Mouse (Mus musculus) forebrain, embryonic 16.5 days (tissue): ENCODE data around the gene Impdh2. TPM values are rescaled to one million over a fixed set of nuclear protein-coding genes. Genes with fewer than 3 reads are reported as not detected.

Experiments
- ATAC-seq: fragments of 200-750 bp; cut with Nextera tagmentation; 2 replicates; pipeline ENCODE4 v1.8.0; 2017; ENCODE audit warnings: mild to moderate bottlenecking, moderate library complexity
- H3K27ac ChIP-seq: fragments of 300-500 bp; sonication (generic); 2 replicates; pipeline ENCODE4 v1.5.1; 2014; ENCODE audit warnings: low read length, control low read depth
- H3K27me3 ChIP-seq: fragments of 300-500 bp; sonication (generic); replicated peaks from 2 replicates; pipeline ENCODE4 v1.6.1; 2014; ENCODE audit warnings: low read length; ENCODE audit not compliant: control insufficient read depth, insufficient read depth
- H3K36me3 ChIP-seq: fragments of 300-500 bp; sonication (generic); 2 replicates; pipeline ENCODE4 v1.6.1; 2014; ENCODE audit not compliant: control insufficient read depth, insufficient read depth
- H3K4me1 ChIP-seq: fragments of 300-500 bp; sonication (generic); replicated peaks from 2 replicates; pipeline ENCODE4 v1.6.1; 2014; ENCODE audit warnings: low read length; ENCODE audit not compliant: control insufficient read depth, insufficient read depth
- H3K4me2 ChIP-seq: fragments of 300-500 bp; sonication (generic); 2 replicates; pipeline ENCODE4 v1.6.1; 2014; ENCODE audit warnings: mild to moderate bottlenecking, low read length, control low read depth
- H3K4me3 ChIP-seq: fragments of 300-500 bp; sonication (generic); replicated peaks from 2 replicates; pipeline ENCODE4 v1.5.1; 2014; ENCODE audit warnings: mild to moderate bottlenecking, low read length, control low read depth
- H3K9ac ChIP-seq: fragments of 300-500 bp; sonication (generic); replicated peaks from 2 replicates; pipeline ENCODE4 v1.6.1; 2014; ENCODE audit warnings: low read depth, low read length, control low read depth
- H3K9me3 ChIP-seq: fragments of 300-500 bp; sonication (generic); 2 replicates; pipeline ENCODE4 v1.6.1; 2016; ENCODE audit warnings: low read length; ENCODE audit not compliant: control insufficient read depth
- WGBS: fragments of 180-500 bp; shearing (Covaris S2); extraction: QIAGEN DNeasy Blood & Tissue Kit; methylation state at CpG from one replicate; pipeline ENCODE4 v1.1.7; 2014; 5-methylcytosine and 5-hydroxymethylcytosine counted together
- polyA plus RNA-seq: library from polyadenylated mRNA; unstranded; fragments of >200 nt; fragmentation: Nextera tagmentation; extraction: Ambion mirVana; gene quantifications from 2 replicates; pipeline ENCODE4 v1.2.1, GENCODE M21; 2015

Impdh2 gene
- polyA plus RNA-seq, 1 experiment from 2014 or later, result 118 TPM

DNA sequence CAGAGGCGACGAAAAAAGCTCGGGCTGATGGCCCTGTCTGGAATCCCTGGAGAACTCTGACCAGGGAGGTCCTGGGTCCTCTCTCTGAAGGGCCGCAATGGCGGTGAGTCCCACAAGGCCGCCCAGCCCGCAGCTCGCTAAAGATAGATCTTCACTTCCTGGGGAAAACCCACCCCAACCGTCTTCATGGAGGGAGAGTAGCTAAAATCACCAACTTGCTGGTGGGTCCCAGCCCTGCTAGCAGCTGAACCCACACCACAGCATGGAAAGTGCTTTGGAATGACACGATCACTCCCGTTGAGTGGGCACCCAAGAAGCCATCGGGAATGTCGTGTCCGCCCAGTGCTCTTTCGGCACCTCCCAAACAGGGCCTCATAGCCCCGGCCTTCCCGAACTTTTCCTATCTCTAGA, 8.4 kb downstream of the Impdh2 start:
- Histone ChIP-seq H3K36me3 (peaks cover 33% of the 10 kb centered on the region), H3K27me3 (no peaks in the 10 kb centered on the region), H3K4me2 (peak overlapping the region; percentile 84; the same call in 1 of the 2 replicates), H3K4me3 (no peak overlapping the region), H3K9ac (no peak overlapping the region), H3K9me3 (no peaks in the 10 kb centered on the region), H3K27ac (no peak overlapping the region), H3K4me1 (peaks cover 38% of the 10 kb centered on the region)
- WGBS, result 80% methylated on average over 17 of the region's 17 CpGs
- ATAC-seq, result no peak

DNA sequence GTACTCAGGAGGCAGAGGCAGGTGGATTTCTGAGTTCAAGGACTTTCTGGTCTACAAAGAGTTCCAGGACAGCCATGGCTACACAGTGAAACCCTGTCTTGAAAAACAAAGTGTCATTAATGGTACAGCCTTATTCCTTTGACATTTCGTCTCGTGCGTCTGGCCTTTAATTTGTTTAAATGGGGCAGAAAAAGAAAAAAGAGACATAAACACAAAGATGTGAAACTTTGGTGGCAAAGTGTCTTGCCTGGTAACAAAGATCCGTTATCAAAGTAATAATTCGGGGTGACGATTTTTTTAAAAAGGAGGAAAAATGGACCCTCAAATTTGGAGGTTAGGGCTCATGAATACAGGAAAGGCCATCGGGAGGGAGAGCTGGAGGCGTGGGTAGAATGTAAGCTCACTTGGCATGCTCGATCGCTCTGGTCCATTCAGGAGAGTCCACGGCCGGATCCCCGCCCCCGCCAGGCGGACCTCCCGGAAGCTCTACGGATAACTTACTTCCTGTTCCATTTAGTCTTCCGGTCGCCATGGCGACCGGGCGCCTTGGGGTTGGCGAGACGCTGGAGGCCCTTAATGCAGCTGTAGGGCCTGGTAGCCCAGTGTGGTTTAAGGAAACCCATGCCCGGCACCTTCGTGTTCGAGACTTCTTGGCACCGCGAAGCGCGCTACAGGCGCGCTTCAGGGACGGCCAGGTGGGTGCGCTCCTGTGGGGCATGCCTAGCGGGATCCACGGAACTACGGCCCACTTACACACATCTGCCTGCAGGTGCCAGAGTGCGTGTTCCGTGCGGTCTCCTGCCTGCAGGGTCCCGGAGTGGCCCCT, 9.5 kb downstream of the Impdh2 start, which contains the start of gene Dalrd3:
Dalrd3 (plus strand) TSS at position 506 of the 826 bp plus-strand sequence.
- H3K4me3 ChIP-seq, result peak within 1 kb of the TSS; percentile 49
- H3K36me3 ChIP-seq, result peaks cover 30% of the 10 kb centered on the region
- WGBS, result 5% methylated on average over 42 of the region's 42 CpGs
- no peaks in the 10 kb centered on the region for H3K9me3 ChIP-seq
- H3K27me3 ChIP-seq, result no peaks in the 10 kb centered on the region
- peaks cover 44% of the 10 kb centered on the region for H3K4me1 ChIP-seq
- H3K27ac ChIP-seq, result peak within 1 kb of the TSS; percentile 26
- peak within 1 kb of the TSS; percentile 83 for H3K4me2 ChIP-seq
- ATAC-seq, result peak; percentile 64
- peak within 1 kb of the TSS; percentile 48 for H3K9ac ChIP-seq

DNA sequence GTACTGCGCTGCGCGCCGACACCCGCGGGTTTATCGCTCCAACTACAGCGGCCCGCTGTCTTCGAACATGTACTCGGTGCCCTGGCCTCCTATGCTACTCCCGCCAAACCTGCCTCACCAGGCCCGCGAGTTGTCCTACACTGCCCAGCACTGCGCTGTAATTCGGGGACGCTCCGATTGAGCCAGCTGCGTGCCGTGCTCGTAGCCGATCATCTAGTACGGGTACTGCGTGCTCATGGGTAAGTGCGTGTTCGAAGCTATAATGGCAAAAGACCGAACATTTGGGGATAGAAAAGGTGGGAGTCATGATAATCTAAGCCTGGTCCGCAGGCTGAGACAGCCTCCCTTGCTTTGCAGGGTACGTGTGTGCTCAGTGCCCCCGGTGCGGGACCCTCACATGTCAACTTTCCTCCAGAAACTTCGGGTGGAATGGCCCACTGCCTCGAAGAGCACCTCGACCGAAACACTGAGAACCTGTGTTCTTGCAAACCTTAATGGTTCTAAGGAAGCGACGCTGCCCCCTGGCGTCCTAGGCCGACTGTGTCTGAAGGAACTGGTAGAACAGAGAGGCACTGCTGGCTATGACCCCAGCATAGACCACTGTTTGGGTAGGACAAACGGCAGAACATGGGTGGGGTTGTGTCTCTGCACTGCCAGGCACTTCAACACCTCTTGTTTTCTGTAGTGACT, 10.3 kb downstream of the Impdh2 start:
- peaks cover 47% of the 10 kb centered on the region for H3K4me1 ChIP-seq
- 2% methylated on average over 40 of the region's 40 CpGs for WGBS
- ATAC-seq, result no peak; the same call in 1 of the 2 replicates

DNA sequence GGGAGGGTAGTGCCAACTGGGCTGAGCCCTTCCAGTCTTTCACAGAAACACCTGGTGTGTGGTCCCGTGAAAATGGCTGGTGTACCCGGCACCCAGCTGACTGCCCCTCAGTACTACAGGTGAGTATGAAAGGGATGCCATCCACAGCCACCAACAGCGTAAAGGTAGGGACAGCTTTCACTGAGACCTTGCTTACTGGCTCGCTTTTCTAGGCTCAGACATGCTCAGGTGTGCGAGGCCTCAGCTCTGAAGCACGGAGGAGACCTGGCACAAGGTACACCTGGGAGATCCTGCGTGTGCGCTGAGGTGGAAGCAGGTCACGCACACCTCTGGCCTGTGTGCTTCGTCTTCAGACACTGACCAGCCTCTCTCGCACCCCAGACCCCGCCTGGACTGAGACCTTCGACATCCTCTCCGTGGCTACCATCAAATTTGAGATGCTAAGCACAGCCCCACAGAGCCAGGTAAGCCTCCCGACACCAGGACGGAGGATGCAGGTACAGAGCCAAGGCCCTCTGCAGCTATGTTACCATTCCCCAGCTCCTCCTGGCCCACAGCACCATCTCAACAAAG, 11.4 kb downstream of the Impdh2 start:
- Histone ChIP-seq H3K4me1 (peaks cover 45% of the 10 kb centered on the region), H3K36me3 (peaks cover 33% of the 10 kb centered on the region)

More for the DNA sequence above, 10.3 kb downstream of the Impdh2 start:
- Histone ChIP-seq H3K27ac (peak overlapping the region; percentile 11; the same call in 1 of the 2 replicates), H3K36me3 (peaks cover 33% of the 10 kb centered on the region), H3K9me3 (no peaks in the 10 kb centered on the region), H3K4me2 (peak overlapping the region; percentile 83), H3K27me3 (no peaks in the 10 kb centered on the region), H3K9ac (peak overlapping the region; percentile 48), H3K4me3 (peak overlapping the region; percentile 49)

DNA sequence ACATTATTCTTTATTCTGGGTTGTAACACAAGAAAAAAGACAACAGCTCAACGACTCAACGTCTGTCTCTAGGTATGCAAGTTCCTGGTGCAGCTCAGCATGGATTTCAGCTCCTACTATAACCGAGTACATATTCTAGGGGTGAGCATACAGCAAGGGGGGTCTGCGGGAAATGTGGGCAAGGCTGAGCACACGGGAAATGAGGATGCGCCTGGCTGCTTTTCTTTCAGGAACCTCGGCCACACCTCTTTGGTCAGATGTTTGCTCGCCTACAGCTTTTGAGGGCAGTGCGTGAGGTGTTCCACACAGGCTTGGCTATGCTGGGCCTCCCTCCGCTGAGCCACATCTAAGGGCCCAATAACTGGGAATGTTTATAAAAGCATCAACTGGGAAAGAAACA, 12.2 kb downstream of the Impdh2 start:
- H3K36me3 ChIP-seq, result peaks cover 33% of the 10 kb centered on the region
- WGBS, result 83% methylated on average over 10 of the region's 10 CpGs
- H3K27me3 ChIP-seq, result no peaks in the 10 kb centered on the region

More for the DNA sequence above, 11.4 kb downstream of the Impdh2 start:
- H3K9me3 ChIP-seq, result no peaks in the 10 kb centered on the region
- no peak overlapping the region for H3K4me3 ChIP-seq
- 94% methylated on average over 16 of the region's 16 CpGs for WGBS
- no peak for ATAC-seq
- no peaks in the 10 kb centered on the region for H3K27me3 ChIP-seq
- H3K4me2 ChIP-seq, result no peak overlapping the region
- no peak overlapping the region for H3K9ac ChIP-seq
- no peak overlapping the region for H3K27ac ChIP-seq

DNA sequence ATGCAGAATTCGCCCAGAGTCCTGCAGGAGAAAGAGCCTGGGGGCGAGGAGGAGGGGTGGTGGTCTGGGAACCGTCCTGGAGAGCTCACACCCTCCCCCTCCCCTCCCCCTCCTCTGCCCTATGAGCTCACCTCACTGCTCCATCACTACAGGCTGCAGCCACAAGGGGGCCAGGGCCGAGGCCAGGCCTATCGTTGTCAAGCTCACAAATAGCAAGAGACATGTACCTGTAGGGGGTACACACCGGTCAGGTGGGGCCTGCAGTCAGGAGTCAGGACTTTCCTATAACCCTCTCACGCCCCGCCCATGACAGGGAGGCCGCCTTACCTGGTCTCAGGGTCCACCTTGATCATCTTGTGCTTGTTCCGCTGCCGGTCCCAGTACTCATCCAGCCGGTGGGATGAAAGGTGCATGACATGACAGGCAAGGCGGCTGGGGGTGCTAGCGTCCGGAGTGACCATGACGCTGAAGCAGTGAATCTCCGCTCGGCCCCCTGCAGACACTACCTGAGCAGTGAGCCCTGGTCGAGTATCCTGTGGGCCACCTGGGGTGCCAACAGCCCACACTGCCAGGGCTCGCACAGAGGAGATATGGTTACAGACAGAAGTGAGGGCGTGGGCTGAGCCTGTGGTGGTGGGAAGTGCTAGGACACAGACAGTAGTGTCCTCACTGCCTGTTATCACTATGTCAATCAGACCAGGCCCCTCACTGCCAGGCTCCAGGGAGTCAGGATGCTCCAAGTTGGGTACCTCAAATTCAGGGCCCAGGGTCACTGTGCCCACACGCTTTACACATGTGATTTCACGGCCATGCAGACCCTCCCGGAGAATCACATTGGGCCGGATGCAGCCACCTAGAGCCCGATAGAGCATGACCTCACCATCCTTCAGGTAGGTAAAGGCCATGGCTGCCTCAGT, 13.9 kb downstream of the Impdh2 start:
- Histone ChIP-seq H3K27ac (no peak overlapping the region), H3K4me3 (no peak overlapping the region), H3K27me3 (no peaks in the 10 kb centered on the region), H3K9me3 (no peaks in the 10 kb centered on the region), H3K36me3 (peaks cover 33% of the 10 kb centered on the region), H3K9ac (0 out of 2 replicates have a peak overlapping the region, but pooled peaks have one; percentile 1), H3K4me2 (no peak overlapping the region), H3K4me1 (peaks cover 51% of the 10 kb centered on the region)
- WGBS, result 46% methylated on average over 26 of the region's 26 CpGs
- ATAC-seq, result no peak

More for the DNA sequence above, 12.2 kb downstream of the Impdh2 start:
- Histone ChIP-seq H3K9ac (no peak overlapping the region), H3K4me3 (no peak overlapping the region), H3K4me1 (peaks cover 54% of the 10 kb centered on the region), H3K4me2 (no peak overlapping the region), H3K9me3 (no peaks in the 10 kb centered on the region), H3K27ac (no peak overlapping the region)
- no peak for ATAC-seq

DNA sequence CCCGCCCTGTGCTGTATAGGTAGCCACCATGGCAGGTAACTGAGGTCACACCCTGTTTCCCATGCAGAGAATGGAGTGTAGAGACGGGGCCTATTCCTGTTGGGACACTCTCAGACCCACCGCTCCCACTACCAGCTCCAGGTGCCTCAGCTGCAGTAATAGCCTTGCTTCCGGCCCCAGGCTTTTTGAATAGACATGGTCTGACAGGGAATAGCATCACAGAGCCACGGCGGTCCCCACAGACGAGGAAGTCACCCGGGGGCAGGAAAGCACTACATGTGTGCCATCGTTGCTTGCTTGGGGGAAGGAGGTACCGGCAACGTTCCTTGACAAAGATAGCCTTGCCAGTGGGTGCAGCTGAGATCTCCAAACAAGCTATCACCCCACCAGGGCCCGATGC, 14.8 kb downstream of the Impdh2 start:
- no peak overlapping the region for H3K9ac ChIP-seq
- 90% methylated on average over 12 of the region's 12 CpGs for WGBS
- no peak overlapping the region for H3K4me2 ChIP-seq

DNA sequence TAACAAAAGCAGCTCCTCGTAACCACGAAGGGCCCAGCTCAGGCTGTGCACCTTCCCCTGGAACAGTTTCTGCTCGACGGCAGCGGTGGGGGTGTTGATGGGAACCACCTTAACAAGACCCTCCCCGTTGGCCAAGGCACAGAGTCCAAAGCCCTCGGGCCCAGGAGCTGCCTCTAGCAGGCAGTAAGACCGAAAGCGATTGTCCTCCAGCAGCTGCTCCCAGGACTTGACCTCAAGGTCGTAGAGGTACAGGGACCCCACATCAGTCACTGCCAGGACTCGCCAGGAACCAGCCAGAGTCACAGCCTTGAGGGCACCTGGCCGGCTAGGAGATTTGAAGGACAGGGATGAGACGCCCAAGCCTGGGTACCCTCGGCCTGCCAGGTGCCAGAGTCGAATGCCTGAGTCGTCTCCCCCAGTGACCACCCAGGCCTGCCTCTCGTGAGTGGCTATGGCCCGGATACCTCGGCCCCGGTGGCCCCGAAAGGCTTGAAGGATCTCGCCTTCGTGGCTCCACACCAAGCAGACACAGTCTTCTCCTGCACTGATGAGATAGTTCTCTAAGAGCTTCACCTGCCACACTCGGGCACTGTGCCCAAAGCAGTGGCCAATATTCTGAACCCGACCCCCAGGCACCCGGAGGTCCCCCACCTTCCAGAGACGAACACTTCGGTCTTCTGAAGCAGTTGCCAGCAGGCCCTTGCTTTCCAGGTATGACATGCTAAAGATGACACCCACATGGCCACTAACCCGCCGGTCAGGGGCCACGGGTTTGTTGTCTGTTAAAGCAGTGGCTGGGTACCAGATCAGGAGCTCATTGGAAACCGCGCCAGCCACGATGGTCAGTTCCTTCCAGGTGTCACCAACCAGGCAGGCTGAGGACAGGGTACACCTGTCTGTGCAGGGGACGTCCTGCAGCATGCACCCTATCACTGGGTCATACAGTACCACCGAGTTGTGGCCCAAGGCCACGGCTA, 15.5 kb downstream of the Impdh2 start:
- 90% methylated on average over 37 of the region's 37 CpGs for WGBS
- no peak overlapping the region for H3K27ac ChIP-seq
- H3K27me3 ChIP-seq, result no peaks in the 10 kb centered on the region
- no peak overlapping the region for H3K4me3 ChIP-seq
- no peak overlapping the region; the same call in 1 of the 2 replicates for H3K9ac ChIP-seq
- ATAC-seq, result no peak
- peaks cover 44% of the 10 kb centered on the region for H3K4me1 ChIP-seq
- no peak overlapping the region for H3K4me2 ChIP-seq
- H3K9me3 ChIP-seq, result no peaks in the 10 kb centered on the region
- peaks cover 33% of the 10 kb centered on the region for H3K36me3 ChIP-seq

More for the DNA sequence above, 14.8 kb downstream of the Impdh2 start:
- H3K27me3 ChIP-seq, result no peaks in the 10 kb centered on the region
- H3K4me3 ChIP-seq, result no peak overlapping the region
- H3K4me1 ChIP-seq, result peaks cover 50% of the 10 kb centered on the region
- H3K27ac ChIP-seq, result no peak overlapping the region
- peaks cover 33% of the 10 kb centered on the region for H3K36me3 ChIP-seq
- no peaks in the 10 kb centered on the region for H3K9me3 ChIP-seq
- no peak for ATAC-seq
